Mouse (Mus musculus) frontal cortex, adult 2 months (tissue): ENCODE data around the gene Cacnb1. TPM values are rescaled to one million over a fixed set of nuclear protein-coding genes. Genes with fewer than 3 reads are reported as not detected.

ENCODE experiments used
- DNase-seq, 2 experiments: peaks; one replicate each; pipeline ENCODE4 v3.0.0; 2022; ENCODE audit warnings: low spot score in 1 of 2; ENCODE audit errors: extremely low spot score in 1 of 2
- polyA plus RNA-seq: library from polyadenylated mRNA; depleted of rRNA; stranded (reverse); fragments of >200 nt; gene quantifications from 2 replicates; pipeline ENCODE4 v1.2.3, GENCODE M21; 2012

Gene Cacnb1
- polyA plus RNA-seq, 1 experiment: 99.8 TPM

DNA sequence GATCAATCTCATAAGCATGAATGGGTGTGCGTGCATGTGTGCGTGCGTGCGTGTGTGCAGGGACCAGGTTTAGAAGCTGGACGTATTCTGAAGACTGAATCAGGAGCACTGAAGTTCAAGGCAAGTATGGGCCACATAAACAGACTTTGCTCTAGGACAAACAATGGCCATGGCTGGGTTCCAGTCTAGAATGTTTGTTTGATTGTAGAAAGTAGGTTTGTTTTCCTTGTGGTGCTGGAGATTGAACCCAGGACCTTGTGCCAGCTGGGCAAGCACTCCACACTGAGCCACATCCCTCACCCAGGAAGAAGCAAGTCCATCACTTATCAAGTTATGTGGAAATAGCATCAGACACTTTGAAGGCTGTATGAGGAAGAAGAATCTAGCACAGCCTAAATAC, 6.7 kb downstream of the Cacnb1 start:
- DNase-seq: no peak

GRCm38 (mm10) chr11:98012831-98013230, 10.0 kb downstream of the Cacnb1 start:
- no peak for DNase-seq

DNA sequence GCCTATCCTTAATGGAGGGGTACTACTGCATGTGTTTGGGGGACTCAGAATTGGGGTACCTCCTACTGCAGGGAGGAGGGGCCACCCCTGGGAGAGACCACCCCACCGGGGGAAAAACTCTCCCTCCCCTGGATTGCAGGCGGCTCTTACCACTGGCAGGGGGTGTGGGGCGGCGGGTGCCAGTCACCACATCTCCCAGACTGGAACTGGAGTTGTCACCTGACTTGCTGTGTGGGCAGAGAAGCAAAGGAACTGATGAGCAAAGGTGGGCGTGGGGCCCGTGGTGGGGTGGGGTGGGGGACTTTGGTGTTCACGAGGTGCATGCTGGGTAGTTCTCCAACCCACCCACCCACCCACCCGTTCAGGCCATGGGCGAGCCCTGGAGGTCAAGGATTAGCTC, 11.1 kb downstream of the Cacnb1 start:
- peak in 1 of 2 experiments; percentile 68 for DNase-seq

DNA sequence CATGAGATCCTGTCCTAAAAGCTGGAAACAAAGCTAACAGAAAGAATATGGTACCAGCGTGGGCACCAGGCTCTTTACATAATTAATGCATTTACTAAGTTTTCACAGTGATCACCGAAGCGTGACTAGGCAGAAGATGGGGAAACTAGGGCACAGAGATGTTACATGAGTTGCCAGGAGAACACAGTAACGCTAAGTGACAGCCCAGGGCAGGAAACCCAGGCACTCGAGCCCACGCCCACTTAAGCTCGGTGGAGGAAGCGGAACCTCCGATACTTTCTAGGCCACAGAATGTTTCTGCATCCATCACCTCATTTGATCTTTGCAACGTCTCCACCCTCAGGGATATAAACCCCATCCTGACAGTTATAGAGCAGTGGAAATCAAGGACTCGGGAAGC, 14.7 kb downstream of the Cacnb1 start:
- DNase-seq: peak in 1 of 2 experiments; percentile 54

GRCm38 (mm10) chr11:98005686-98006085, 17.1 kb downstream of the Cacnb1 start:
- no peak for DNase-seq

GRCm38 (mm10) chr11:98005076-98005475, 17.8 kb downstream of the Cacnb1 start:
- no peak for DNase-seq

DNA sequence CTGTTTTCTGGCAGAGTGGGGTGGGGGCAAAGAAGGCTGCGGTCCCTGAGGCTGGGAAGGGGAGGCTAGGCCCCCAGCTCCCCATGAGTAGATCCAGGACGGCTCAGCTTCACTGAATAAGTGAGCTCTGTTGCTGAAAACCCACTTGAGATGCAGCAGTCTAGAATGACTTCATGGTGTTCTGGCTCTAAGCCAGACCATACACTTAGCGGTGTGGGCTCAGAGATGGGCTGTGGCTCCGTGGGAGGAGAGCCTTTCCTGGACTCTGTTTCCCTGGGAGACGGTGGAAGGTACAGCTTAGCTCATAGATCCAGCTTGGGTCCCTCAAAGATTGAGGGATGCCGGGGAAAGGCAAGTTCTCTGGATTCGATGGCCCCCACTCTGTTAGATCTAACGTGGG, 18.7 kb downstream of the Cacnb1 start:
- DNase-seq: peak; percentile 64 to 82

- DNase-seq: no peak
These were observed 19.6 kb downstream of the Cacnb1 start for GRCm38 (mm10) chr11:98003171-98003671.

DNA sequence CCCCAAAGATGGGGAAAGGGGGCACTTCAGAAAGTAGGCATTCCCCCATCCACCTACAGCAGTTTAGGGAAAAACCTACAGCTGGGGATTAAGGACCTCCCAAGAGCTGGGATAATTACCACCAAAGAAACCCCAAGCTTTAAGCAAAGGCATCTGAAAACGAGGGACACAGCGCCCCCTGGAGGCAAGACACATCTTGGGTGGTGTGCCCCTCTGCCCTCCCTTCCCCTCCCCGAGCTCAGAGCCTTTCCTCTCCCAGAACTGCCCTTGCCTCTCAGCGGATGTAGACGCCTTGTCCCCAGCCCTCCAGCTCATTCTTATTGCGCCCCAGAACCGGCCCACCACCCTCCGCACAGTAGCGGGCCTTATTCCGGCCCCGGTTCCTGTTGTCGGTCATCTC, 20.2 kb downstream of the Cacnb1 start:
- peak in 1 of 2 experiments; percentile 84 for DNase-seq

- DNase-seq: no peak
These were observed 20.8 kb downstream of the Cacnb1 start for GRCm38 (mm10) chr11:98001986-98002385.

DNA sequence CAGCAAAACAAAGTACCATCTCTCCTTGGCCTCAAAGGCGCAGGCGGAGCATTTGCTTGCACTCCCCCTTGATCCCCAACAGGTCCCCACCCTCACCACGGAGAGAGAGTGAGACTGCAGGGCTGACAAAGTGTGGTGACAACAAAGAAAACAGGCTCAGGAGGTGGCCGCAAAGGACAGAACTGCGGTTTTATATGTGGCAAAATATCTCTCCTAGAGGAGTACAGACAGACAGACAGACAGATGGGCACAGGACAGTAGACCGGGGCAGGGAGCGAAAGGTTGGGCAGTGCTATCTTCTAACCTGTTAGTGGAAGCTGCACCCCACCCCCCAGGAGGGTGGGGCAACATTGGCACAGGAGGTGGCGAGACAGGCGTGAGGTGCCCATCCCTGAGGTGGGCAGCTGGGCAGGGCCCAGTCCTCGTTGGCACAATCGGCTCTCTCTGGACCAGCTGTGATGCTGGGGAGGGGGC, 21.4 kb downstream of the Cacnb1 start:
- DNase-seq: no peak

DNA sequence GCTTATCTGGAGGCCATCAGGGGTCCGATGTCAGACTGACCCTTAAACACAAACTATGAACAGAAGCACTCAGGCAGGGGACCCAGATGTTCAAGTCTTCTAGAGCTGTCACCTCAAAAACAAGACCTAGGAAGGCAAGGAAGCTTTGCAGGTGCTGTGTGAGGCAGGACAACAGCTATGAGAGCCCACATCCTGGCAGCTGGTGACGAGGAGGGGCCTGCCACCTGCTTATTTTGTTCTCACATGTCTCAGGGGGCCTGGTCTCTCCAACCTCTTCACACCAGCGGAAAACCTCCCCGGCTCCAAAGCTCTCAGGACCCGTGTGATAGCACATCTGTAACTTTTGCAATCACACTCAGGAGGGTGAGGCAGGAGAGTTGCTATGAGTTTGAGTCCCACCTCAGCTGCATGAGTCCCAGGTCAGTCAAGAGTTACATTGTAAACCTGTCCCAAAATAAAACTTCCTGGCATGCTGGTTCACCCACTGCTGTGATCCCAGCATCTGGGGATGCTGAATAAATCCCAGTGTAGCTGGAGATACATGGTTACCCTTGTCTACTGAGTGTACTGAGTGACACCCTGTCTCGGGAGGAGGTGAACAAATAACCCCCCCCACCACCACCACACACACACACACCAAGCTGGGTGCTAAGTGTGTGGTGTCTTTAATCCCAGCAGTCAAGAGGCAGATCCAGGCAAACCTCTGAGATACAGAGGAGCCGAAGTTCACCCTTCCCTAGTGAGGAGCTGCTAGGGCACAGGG, 22.3 kb downstream of the Cacnb1 start:
- no peak for DNase-seq

- no peak for DNase-seq
These were observed 23.1 kb downstream of the Cacnb1 start for GRCm38 (mm10) chr11:97999748-98000147.

DNA sequence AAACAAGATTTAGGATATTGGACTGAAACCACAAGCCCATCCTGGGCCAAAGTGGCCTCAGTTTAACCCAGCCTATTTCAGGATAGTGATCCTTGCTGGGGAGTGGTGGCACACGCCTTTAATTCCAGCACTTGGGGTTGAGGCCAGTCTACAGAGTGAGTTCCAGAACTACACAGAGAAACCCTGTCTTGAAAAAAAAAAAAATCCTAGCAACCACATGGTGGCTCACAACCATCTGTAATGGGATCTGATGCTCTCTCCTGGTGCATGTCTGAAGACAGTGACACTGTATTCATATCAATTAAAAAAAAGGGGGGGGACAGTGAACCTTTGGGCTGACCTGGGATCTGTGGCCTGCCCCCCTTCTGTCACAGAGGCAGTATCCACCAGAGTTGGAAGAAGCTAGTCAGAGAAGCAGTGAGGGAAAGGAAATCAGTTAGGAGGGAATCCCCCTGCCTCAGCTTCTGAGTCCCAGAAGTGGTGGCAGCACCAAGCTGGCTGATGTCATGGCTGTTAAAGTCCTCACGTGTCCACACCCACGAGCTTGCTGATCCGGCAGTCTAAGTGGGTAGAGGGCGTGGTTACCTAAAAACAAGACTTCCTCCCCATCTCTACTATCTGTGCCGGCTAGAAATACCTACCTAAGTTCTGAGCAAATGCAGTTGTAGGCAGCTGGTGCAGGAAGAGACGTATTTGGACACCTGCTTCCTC, 23.8 kb downstream of the Cacnb1 start:
- DNase-seq: peak in 1 of 2 experiments; percentile 46

DNA sequence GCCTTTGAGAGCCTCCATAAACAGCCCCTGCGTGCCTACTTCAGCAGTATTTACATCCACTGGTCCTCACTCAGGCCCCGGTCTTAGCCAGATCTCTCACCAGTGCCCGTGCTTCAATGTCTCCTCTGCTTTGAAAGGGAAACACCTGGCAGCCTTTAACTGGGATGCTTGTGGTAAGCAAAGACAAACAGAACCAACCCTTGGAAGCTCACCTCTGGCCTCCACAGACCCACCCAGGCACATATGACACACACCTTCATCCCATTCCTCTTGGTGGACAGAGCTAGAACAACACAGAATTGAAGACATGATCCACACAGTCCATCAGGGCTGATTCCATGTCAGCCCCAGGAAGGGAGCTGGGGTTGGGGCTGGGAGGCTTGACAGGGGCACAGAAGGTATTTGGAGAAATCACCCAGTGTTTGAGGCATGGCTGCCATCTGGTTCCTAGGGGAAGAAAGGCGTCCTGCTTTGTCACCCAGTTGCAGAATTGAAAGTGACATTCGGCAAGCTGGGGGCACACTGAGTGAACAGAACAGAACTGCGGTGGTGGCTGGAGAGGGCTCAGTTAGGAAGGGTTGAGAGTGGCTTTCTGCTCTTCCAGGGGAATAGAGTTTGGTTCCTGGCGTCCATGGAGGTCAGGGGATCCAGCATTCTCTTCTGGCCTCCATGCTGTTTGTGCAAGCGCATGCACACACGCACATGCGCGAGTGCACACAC, 24.6 kb downstream of the Cacnb1 start:
- no peak for DNase-seq

- no peak for DNase-seq
These were observed 25.4 kb downstream of the Cacnb1 start for GRCm38 (mm10) chr11:97997387-97997960.

DNA sequence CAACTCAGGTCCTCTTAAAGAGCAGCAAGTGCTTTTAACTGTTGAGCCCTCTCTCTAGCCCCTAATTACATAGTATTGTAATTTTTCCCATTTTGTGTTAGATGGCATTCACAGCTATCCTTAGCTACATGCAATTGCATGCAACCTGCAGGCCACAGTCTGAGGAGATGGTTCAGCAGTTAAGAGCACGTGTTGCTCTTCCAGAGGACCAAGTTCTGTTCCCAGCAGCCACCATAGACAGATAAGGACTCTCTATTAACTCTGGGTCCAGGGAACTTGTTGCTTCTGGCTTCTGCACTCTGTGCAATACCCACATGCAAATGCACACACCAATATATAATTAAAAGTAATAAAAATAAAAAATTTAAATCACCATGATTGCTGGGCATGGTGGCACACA, 26.1 kb downstream of the Cacnb1 start:
- DNase-seq: no peak

GRCm38 (mm10) chr11:97995564-97996288, 27.1 kb downstream of the Cacnb1 start, which contains the start of gene Arl5c:
Gene Arl5c, minus strand, starts transcription at chr11:97996181.
- peak in 1 of 2 experiments; percentile 62 for DNase-seq

DNA sequence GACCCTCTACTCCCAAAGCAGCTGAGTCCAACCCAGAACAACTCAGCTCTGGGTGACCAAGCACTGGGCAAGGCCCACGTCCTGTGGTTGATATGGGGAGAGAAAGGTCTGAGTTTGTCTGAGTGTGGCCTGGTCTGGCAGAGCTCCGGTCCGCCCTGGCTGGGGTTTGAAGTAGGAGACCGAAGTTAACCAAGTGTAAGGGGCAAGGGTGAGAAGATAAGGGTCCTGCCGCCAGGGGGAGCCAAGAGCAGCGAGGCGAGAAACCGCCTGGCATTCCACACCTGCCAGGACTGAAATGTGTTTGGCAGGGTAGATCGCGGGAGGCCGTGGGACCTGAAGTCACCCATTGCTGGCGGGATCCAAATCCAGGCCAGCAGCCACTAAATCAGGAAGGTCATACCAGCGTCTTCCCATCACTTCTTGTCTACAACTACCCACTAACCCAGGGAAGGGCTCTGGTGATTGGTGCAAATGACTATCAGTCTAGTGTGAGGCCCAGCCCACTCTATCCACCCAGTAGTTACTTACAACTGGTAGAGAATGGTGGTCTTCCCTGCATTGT, 28.2 kb downstream of the Cacnb1 start:
- peak in 1 of 2 experiments; percentile 80 for DNase-seq
